Mouse (Mus musculus) ES-E14 (cell line): ENCODE measurements around the gene Pde3a.

Experiments used
- CHD2 ChIP-seq: IDR thresholded peaks from 2 replicates; pipeline ENCODE4 v1.6.1; 2014; ENCODE audit warnings: mild to moderate bottlenecking, low read depth, low read length, inconsistent platforms
- ZNF384 ChIP-seq: IDR thresholded peaks from 2 replicates; pipeline ENCODE4 v1.6.1; 2012; ENCODE audit warnings: low read depth, low read length, inconsistent platforms

GRCm38 (mm10) chr6:141210021-141210420 is 39.0 kb upstream of the Pde3a start:
- no peak for TF ChIP-seq ZNF384
- no peak for TF ChIP-seq CHD2
